Mouse (Mus musculus) lung, postnatal 0 days (tissue): ENCODE results near the gene Pef1.

Source experiments
- CTCF ChIP-seq: IDR thresholded peaks from 2 replicates; pipeline ENCODE4 v1.5.1; 2016; ENCODE audit warnings: antibody characterized with exemption, mild to moderate bottlenecking
- EP300 ChIP-seq: IDR thresholded peaks from 2 replicates; pipeline ENCODE4 v1.6.1; 2016; ENCODE audit warnings: antibody characterized with exemption, mild to moderate bottlenecking, control low read depth

- TF ChIP-seq CTCF (no peak), EP300 (no peak)
These were observed 71.6 kb downstream of the Pef1 start for GRCm38 (mm10) chr4:130173911-130174311.
